Mouse (Mus musculus) heart, postnatal 0 days (tissue): Measurements from ENCODE around the gene Rasal2.

ENCODE experiments used
- CTCF ChIP-seq: IDR thresholded peaks from 2 replicates; pipeline ENCODE4 v1.5.1; 2016; ENCODE audit warnings: antibody characterized with exemption, control low read depth, low read depth
- EP300 ChIP-seq: IDR thresholded peaks from 2 replicates; pipeline ENCODE4 v1.6.1; 2016; ENCODE audit warnings: antibody characterized with exemption, low read depth

GRCm38 (mm10) chr1:157370397-157370796 lies 42.0 kb downstream of the Rasal2 start:
- no peak for TF ChIP-seq CTCF
- no peak for TF ChIP-seq EP300
